Mouse (Mus musculus) spleen, adult 10 weeks (tissue): ENCODE results near the gene Gsdme. TPM values are rescaled to one million over a fixed set of nuclear protein-coding genes. Genes with fewer than 3 reads are reported as not detected.

Experiments used
- polyA plus RNA-seq: library from polyadenylated mRNA; stranded (reverse); fragments of 350-450 nt; fragmentation: Illumina TruSeq; extraction: RNeasy Lipid Tissue Mini Kit (QIAGEN cat#74804); gene quantifications from one replicate; pipeline ENCODE4 v1.2.3, GENCODE M21; 2015; ENCODE audit warnings: low replicate concordance; ENCODE audit not compliant: insufficient read depth

The Gsdme gene
- 1.3 TPM for polyA plus RNA-seq

GRCm38 (mm10) chr6:50263670-50264069, at the start of gene Gsdme:
Gene Gsdme (minus strand): TSS chr6:50263862.

Other genes starting within 250 kb of the Gsdme start
- 64.7 TPM for gene Mpp6, start 153.6 kb downstream of the Gsdme start, polyA plus RNA-seq
- 9.3 TPM for gene Osbpl3, start 192.3 kb upstream of the Gsdme start, polyA plus RNA-seq